Mouse (Mus musculus): ENCODE data around the gene Eif4e. TPM values are rescaled to one million over a fixed set of nuclear protein-coding genes. Genes with fewer than 3 reads are reported as not detected.

Eif4e gene
- polyA plus RNA-seq, 1 experiment from 2014 or later = 230 TPM

MicroRNAs within 50 kb of the gene (microRNA counts, 519-probe panel; counts per million panel counts)
- microRNA mmu-miR-1956 = 322 counts per million, percentile 70 among the panel's probes with 10 or more counts

Small RNAs within 50 kb of the gene (microRNA-seq; reads per million reads assigned to microRNA genes)
- gene Mir1956 = not detected

Other genes with a start within 250 kb of the Eif4e start
- not detected in 2 replicates for gene Adh6a, start 212.9 kb upstream of the Eif4e start, polyA plus RNA-seq (2014; fragmentation: Nextera tagmentation; extraction: Ambion mirVana)
- 3.2 and 4.5 TPM in 2 replicates for gene Adh6b, start 184.4 kb upstream of the Eif4e start, polyA plus RNA-seq (2014; fragmentation: Nextera tagmentation; extraction: Ambion mirVana)
- gene Adh4, start 110.7 kb upstream of the Eif4e start, polyA plus RNA-seq (2014; fragmentation: Nextera tagmentation; extraction: Ambion mirVana) = not detected in 2 replicates
- gene Adh5, start 83.1 kb upstream of the Eif4e start, polyA plus RNA-seq (2014; fragmentation: Nextera tagmentation; extraction: Ambion mirVana) = 171 and 179 TPM in 2 replicates
- 46.1 and 49.1 TPM in 2 replicates for gene Metap1, start 36.7 kb upstream of the Eif4e start, polyA plus RNA-seq (2014; fragmentation: Nextera tagmentation; extraction: Ambion mirVana)
- gene Tspan5, start 216.0 kb downstream of the Eif4e start, polyA plus RNA-seq (2014; fragmentation: Nextera tagmentation; extraction: Ambion mirVana) = 16.1 and 17.4 TPM in 2 replicates

Measured in heart, embryonic 14.5 days (tissue).